Mouse (Mus musculus): ENCODE measurements around the gene Cyp46a1. TPM values are rescaled to one million over a fixed set of nuclear protein-coding genes. Genes with fewer than 3 reads are reported as not detected.

The Cyp46a1 gene
- polyA plus RNA-seq, 1 experiment, result 1.6 TPM

GRCm38 (mm10) chr12:108305812-108306794 is 28.1 kb upstream of the Cyp46a1 start, which contains the start of gene Hhipl1:
Hhipl1 (plus strand) TSS chr12:108306270.
- H3K79me2 ChIP-seq (ENCODE audit: control insufficient read depth, insufficient read depth), result no peaks in the 10 kb centered on the region
- H3K27me3 ChIP-seq (ENCODE audit: control insufficient read depth, insufficient read depth, insufficient read length), result no peaks in the 10 kb centered on the region
- TF ChIP-seq E2F4 (IDR thresholded peaks at IDR 0.05; ENCODE audit: insufficient read depth), result no peak
- no peak for TF ChIP-seq TCF3 (IDR thresholded peaks at IDR 0.05; ENCODE audit: insufficient read length, low read depth)
- no peak for TF ChIP-seq POLR2AphosphoS2 (IDR thresholded peaks at IDR 0.05; ENCODE audit: insufficient read length, low read depth)
- TF ChIP-seq USF1 (IDR thresholded peaks at IDR 0.05; ENCODE audit: low read depth), result no peak
- TF ChIP-seq POLR2A (IDR thresholded peaks at IDR 0.05; ENCODE audit: insufficient read length, low read depth), result no peak
- TF ChIP-seq MYOG (IDR thresholded peaks at IDR 0.05; ENCODE audit: control insufficient read depth in 1 of 3, insufficient read depth in 1 of 3, insufficient read length in 2 of 3, low read depth in 2 of 3), result no peak
- TF ChIP-seq REST (IDR thresholded peaks at IDR 0.05; ENCODE audit: insufficient read depth, insufficient read length), result no peak
- TF ChIP-seq CEBPB (IDR thresholded peaks at IDR 0.05; ENCODE audit: insufficient read depth, poor library complexity, severe bottlenecking), result no peak
- no peak for TF ChIP-seq MYOD1 (IDR thresholded peaks at IDR 0.05; ENCODE audit: control insufficient read depth in 1 of 3, insufficient read length in 2 of 3, low read depth in 2 of 3)
- no peak for TF ChIP-seq MAX (IDR thresholded peaks at IDR 0.05; ENCODE audit: low read depth)
- H3K4me3 ChIP-seq, result peak within 1 kb of the TSS; percentile 39
- H3K4me2 ChIP-seq (ENCODE audit: low read depth), result peak within 1 kb of the TSS; percentile 77
- no peaks in the 10 kb centered on the region for H3K36me3 ChIP-seq (ENCODE audit: control insufficient read depth, insufficient read depth)
- H3ac ChIP-seq (ENCODE audit: control insufficient read depth, insufficient read length), result peak within 1 kb of the TSS; percentile 78

- H3K79me2 ChIP-seq (ENCODE audit: control insufficient read depth, insufficient read depth), result no peaks in the 10 kb centered on the region
- H3K27me3 ChIP-seq (ENCODE audit: control insufficient read depth, insufficient read depth, insufficient read length), result no peaks in the 10 kb centered on the region
- H3K36me3 ChIP-seq (ENCODE audit: control insufficient read depth, insufficient read depth), result no peaks in the 10 kb centered on the region
- peak overlapping the region; percentile 39 for H3K4me3 ChIP-seq
- no peak for TF ChIP-seq MYOD1 (IDR thresholded peaks at IDR 0.05; ENCODE audit: control insufficient read depth in 1 of 3, insufficient read length in 2 of 3, low read depth in 2 of 3)
- no peak for TF ChIP-seq TCF12 (IDR thresholded peaks at IDR 0.05; ENCODE audit: insufficient read depth, poor library complexity, severe bottlenecking)
- no peak for TF ChIP-seq MAX (IDR thresholded peaks at IDR 0.05; ENCODE audit: low read depth)
- no peak for TF ChIP-seq POLR2A (IDR thresholded peaks at IDR 0.05; ENCODE audit: insufficient read length, low read depth)
- TF ChIP-seq POLR2AphosphoS2 (IDR thresholded peaks at IDR 0.05; ENCODE audit: insufficient read length, low read depth), result no peak
- no peak for TF ChIP-seq MYOG (IDR thresholded peaks at IDR 0.05; ENCODE audit: control insufficient read depth in 1 of 3, insufficient read depth in 1 of 3, insufficient read length in 2 of 3, low read depth in 2 of 3)
- TF ChIP-seq REST (IDR thresholded peaks at IDR 0.05; ENCODE audit: insufficient read depth, insufficient read length), result no peak
- no peak for TF ChIP-seq CEBPB (IDR thresholded peaks at IDR 0.05; ENCODE audit: insufficient read depth, poor library complexity, severe bottlenecking)
- no peak for TF ChIP-seq TCF3 (IDR thresholded peaks at IDR 0.05; ENCODE audit: insufficient read length, low read depth)
- TF ChIP-seq SRF (IDR thresholded peaks at IDR 0.05; ENCODE audit: control insufficient read depth, insufficient read length, low read depth), result no peak
- no peak for TF ChIP-seq E2F4 (IDR thresholded peaks at IDR 0.05; ENCODE audit: insufficient read depth)
- no peak for TF ChIP-seq USF1 (IDR thresholded peaks at IDR 0.05; ENCODE audit: low read depth)
- no peak overlapping the region for H3ac ChIP-seq (ENCODE audit: control insufficient read depth, insufficient read length)
- peak overlapping the region; percentile 77 for H3K4me2 ChIP-seq (ENCODE audit: low read depth)
Observed at GRCm38 (mm10) chr12:108307553-108307952, 26.6 kb upstream of the Cyp46a1 start.

- Histone ChIP-seq H3K4me3 (peak overlapping the region; percentile 39), H3K79me2 (ENCODE audit: control insufficient read depth, insufficient read depth) (no peaks in the 10 kb centered on the region), H3K4me2 (ENCODE audit: low read depth) (peak overlapping the region; percentile 77), H3K27me3 (ENCODE audit: control insufficient read depth, insufficient read depth, insufficient read length) (no peaks in the 10 kb centered on the region), H3K36me3 (ENCODE audit: control insufficient read depth, insufficient read depth) (peaks cover 6% of the 10 kb centered on the region), H3ac (ENCODE audit: control insufficient read depth, insufficient read length) (no peak overlapping the region)
- TF ChIP-seq TCF12 (IDR thresholded peaks at IDR 0.05; ENCODE audit: insufficient read depth, poor library complexity, severe bottlenecking) (no peak), MYOD1 (IDR thresholded peaks at IDR 0.05; ENCODE audit: control insufficient read depth in 1 of 3, insufficient read length in 2 of 3, low read depth in 2 of 3) (no peak), CEBPB (IDR thresholded peaks at IDR 0.05; ENCODE audit: insufficient read depth, poor library complexity, severe bottlenecking) (peak; percentile 76), MYOG (IDR thresholded peaks at IDR 0.05; ENCODE audit: control insufficient read depth in 1 of 3, insufficient read depth in 1 of 3, insufficient read length in 2 of 3, low read depth in 2 of 3) (no peak), MAX (IDR thresholded peaks at IDR 0.05; ENCODE audit: low read depth) (no peak), USF1 (IDR thresholded peaks at IDR 0.05; ENCODE audit: low read depth) (peak; percentile 41), E2F4 (IDR thresholded peaks at IDR 0.05; ENCODE audit: insufficient read depth) (no peak), SRF (IDR thresholded peaks at IDR 0.05; ENCODE audit: control insufficient read depth, insufficient read length, low read depth) (no peak), TCF3 (IDR thresholded peaks at IDR 0.05; ENCODE audit: insufficient read length, low read depth) (no peak), POLR2AphosphoS2 (IDR thresholded peaks at IDR 0.05; ENCODE audit: insufficient read length, low read depth) (peak; percentile 34), POLR2A (IDR thresholded peaks at IDR 0.05; ENCODE audit: insufficient read length, low read depth) (peak; percentile 44), REST (IDR thresholded peaks at IDR 0.05; ENCODE audit: insufficient read depth, insufficient read length) (no peak)
Observed at GRCm38 (mm10) chr12:108308363-108308856, 25.8 kb upstream of the Cyp46a1 start.

- peaks cover 8% of the 10 kb centered on the region for H3K36me3 ChIP-seq (ENCODE audit: control insufficient read depth, insufficient read depth)
- H3K79me2 ChIP-seq (ENCODE audit: control insufficient read depth, insufficient read depth), result no peaks in the 10 kb centered on the region
- H3ac ChIP-seq (ENCODE audit: control insufficient read depth, insufficient read length), result no peak overlapping the region
- peak overlapping the region; percentile 77 for H3K4me2 ChIP-seq (ENCODE audit: low read depth)
- H3K4me3 ChIP-seq, result no peak overlapping the region
- no peaks in the 10 kb centered on the region for H3K27me3 ChIP-seq (ENCODE audit: control insufficient read depth, insufficient read depth, insufficient read length)
- TF ChIP-seq E2F4 (IDR thresholded peaks at IDR 0.05; ENCODE audit: insufficient read depth) (no peak), SRF (IDR thresholded peaks at IDR 0.05; ENCODE audit: control insufficient read depth, insufficient read length, low read depth) (no peak), MYOD1 (IDR thresholded peaks at IDR 0.05; ENCODE audit: control insufficient read depth in 1 of 3, insufficient read length in 2 of 3, low read depth in 2 of 3) (no peak), CEBPB (IDR thresholded peaks at IDR 0.05; ENCODE audit: insufficient read depth, poor library complexity, severe bottlenecking) (peak; percentile 59), REST (IDR thresholded peaks at IDR 0.05; ENCODE audit: insufficient read depth, insufficient read length) (no peak), MYOG (IDR thresholded peaks at IDR 0.05; ENCODE audit: control insufficient read depth in 1 of 3, insufficient read depth in 1 of 3, insufficient read length in 2 of 3, low read depth in 2 of 3) (no peak), MAX (IDR thresholded peaks at IDR 0.05; ENCODE audit: low read depth) (no peak), POLR2A (IDR thresholded peaks at IDR 0.05; ENCODE audit: insufficient read length, low read depth) (no peak), TCF3 (IDR thresholded peaks at IDR 0.05; ENCODE audit: insufficient read length, low read depth) (no peak)
Observed at GRCm38 (mm10) chr12:108309116-108309794, 24.9 kb upstream of the Cyp46a1 start.

All from myocyte (in vitro differentiated cells).